Mouse (Mus musculus) adrenal gland, postnatal 4 days (tissue): Measurements from ENCODE around the gene Slc23a2. TPM values are rescaled to one million over a fixed set of nuclear protein-coding genes. Genes with fewer than 3 reads are reported as not detected.
A peak's percentile ranks its signal among the peaks of the same experiment; 100 is the strongest.

Experiments
- DNase-seq, 2 experiments: peaks; one replicate each; pipeline ENCODE4 v3.0.0; 2021 to 2022; ENCODE audit warnings: low spot score in 2 of 2, mixed read lengths in 2 of 2
- long read RNA-seq, 2 experiments: library from polyadenylated mRNA; stranded (forward); transcript quantifications; one replicate each; pipeline ENCODE4 v2.0.0; 2021
- total RNA-seq, 2 experiments: library from RNA; stranded (reverse); gene quantifications; 2 replicates each; pipeline ENCODE4 v1.2.3; 2021

Gene Slc23a2
- 10 to 100 TPM; 60.4 to 67.4 TPM for total RNA-seq
- long read RNA-seq, experiment 1, partial matches to known transcripts: 5 of 5 reads
- long read RNA-seq, experiment 1, other reads (novel, unspliced or antisense): 0 of 5 reads
- long read RNA-seq, experiment 2, partial matches to known transcripts: 2 of 15 reads
- long read RNA-seq, experiment 2, other reads (novel, unspliced or antisense): 13 of 15 reads

GRCm38 (mm10) chr2:132144971-132145691 is at the start of gene Slc23a2:
Gene Slc23a2 (minus strand): TSS chr2:132145108.
- DNase-seq: peak in 1 of 2 experiments; percentile 11

- no peak for DNase-seq
Observed at GRCm38 (mm10) chr2:132190602-132191161, 45.8 kb upstream of the Slc23a2 start.

DNA sequence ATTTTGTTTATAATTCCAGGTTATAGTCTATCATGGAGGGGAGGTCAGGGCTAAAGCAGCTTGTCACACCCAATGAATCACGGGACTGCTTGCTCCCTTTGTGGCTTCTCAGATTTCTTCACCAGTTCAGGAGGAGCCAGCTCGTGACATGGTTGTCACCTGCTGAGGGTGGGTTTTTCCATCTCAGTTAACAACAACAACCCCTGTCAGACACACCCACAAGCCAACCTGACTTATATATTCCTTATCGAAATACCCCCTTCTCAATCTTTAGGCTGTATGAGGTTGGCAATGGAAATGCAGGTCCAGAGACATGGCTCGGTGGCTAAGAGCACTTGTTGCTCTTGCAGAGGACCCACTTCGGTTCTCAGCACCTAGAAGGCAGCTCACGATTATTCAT is 39.0 kb upstream of the Slc23a2 start:
- DNase-seq: no peak

GRCm38 (mm10) chr2:132180463-132181205 is 35.7 kb upstream of the Slc23a2 start:
- no peak for DNase-seq

DNA sequence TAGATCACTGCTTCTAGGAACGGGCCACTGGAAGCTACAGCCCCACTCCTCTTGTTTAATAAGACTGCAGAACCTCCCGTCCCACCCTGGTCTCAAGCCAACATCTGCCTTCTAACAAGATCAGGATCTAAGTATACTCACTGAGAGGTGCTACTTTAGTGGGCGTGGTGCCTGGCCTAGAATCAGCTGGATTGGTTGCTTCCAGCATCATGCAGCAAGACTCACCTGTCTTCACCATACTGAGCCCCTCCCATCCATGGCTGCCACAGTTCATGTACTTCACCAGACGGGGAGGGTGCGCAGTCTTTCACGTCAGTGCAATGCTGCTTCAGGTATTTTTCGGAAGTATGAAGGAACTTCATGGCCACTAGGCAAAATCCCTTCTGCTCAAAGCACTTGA is 34.5 kb upstream of the Slc23a2 start:
- no peak for DNase-seq

GRCm38 (mm10) chr2:132177406-132177805 is 32.5 kb upstream of the Slc23a2 start:
- no peak for DNase-seq

- DNase-seq: no peak
Observed at GRCm38 (mm10) chr2:132176289-132176848, 31.5 kb upstream of the Slc23a2 start.

DNA sequence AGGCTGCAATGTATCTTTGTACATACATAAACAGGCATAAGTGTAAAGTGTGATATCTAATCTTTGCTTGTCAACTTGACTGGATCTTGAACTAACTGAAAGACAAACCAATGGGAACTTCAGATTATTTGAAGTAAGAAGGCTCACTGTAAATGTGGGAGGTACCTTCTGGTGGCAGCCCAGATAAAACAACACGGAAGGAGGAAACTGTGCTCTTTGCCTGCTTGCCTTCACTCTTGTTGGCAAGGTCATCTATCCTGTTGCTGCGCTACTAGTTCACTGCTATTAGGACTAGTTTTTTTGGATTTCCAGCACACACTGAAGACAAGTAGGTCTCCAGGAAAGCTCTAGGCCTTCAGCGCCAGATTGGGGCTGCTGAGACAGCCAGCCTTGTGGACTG is 29.1 kb upstream of the Slc23a2 start:
- no peak for DNase-seq

DNA sequence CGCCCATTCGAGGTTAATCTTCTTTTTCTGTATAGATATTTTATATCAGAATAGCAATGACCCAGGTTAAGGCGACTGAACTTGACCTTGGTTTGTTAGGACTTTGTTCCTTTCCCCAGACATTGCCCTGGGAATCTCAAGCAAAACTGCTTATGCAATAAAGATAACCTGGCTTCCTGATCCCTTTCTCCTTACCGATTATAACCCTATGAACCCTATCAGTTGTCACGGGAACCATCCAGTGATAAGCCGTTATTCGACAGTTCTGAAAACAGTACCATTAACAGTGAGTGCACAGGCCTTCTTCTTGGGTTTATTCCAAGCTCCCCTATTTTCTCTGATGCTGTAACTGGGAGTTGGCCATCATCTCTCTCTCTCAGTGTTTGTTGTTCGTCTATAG is 27.0 kb upstream of the Slc23a2 start:
- no peak for DNase-seq

DNA sequence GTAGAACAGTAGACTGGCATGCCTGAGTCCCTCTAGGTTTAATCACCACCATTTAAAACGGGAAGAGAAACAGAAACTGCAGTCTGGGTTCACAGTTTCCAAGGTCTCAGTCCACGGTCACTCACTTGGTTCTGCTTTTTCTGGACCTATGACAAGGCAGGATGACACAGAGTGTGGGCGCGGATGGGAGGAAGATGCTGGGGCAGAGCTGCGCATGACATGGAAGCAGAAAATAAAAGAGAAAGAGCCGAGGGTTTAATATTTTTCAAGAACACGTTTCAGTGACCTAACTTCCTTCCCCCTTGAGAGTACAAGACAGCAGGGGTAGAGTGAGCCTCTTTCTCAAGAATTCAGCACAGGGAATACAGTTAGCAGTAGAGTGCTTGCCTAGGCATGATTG is 24.2 kb upstream of the Slc23a2 start:
- DNase-seq: no peak

GRCm38 (mm10) chr2:132163626-132164025 is 18.7 kb upstream of the Slc23a2 start:
- no peak for DNase-seq

DNA sequence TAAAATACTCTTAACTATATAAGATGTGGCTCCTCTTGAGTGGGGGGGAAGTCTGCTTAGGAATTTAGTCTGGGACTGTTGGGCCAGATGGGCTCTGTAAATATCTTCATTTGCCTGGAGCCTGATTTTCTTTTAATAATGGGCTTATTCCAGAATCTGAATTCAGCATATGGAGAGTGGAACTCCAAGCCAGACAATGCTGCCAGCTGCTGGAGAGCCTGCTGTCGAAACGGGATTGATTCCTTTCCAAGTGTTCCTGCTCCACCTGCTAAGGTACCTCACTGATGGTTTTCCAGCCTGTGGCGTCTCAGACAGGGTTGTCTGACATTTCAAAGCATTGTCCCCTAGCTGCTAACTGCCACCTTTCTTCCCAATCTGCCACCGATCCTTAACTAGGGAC is 12.6 kb upstream of the Slc23a2 start:
- DNase-seq: no peak

DNA sequence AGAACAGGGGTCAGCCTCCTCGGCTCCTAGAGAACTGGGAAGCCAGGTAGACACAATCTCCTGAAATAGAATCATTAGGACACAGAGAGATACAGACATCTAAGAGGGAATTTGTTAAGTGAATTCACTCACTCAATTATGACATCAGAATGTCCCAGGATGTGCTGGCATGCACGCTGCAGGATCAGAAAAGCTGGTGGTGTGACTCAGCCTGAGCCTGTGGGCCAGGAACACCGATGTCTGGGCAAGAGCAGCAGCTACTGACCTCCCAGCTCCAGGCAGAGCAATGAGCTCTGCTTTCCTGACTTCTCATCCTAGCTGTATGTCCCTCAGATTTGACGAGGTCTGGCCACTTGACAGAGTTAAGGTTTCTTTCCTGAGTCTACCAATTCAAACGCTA is 7.8 kb upstream of the Slc23a2 start:
- DNase-seq: no peak

DNA sequence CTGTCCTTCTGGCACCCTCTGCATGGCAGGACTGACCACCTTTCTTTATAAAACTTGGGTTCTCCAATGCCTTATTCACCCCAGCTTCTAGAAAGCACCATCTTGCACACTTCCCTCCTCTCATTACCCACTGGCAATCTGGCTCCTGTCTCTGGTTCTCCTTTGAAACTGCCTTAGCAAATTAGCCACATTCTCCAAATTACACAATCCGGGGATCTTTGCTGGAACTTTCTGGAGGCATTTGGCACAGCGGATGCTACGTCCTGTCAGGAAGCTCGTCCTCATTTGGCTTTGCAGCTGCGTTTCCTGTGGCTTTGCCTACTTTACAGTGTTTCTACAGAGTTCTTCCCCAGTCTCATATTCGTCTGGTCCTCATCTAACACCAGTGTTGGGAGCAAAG is 6.7 kb upstream of the Slc23a2 start:
- no peak for DNase-seq

DNA sequence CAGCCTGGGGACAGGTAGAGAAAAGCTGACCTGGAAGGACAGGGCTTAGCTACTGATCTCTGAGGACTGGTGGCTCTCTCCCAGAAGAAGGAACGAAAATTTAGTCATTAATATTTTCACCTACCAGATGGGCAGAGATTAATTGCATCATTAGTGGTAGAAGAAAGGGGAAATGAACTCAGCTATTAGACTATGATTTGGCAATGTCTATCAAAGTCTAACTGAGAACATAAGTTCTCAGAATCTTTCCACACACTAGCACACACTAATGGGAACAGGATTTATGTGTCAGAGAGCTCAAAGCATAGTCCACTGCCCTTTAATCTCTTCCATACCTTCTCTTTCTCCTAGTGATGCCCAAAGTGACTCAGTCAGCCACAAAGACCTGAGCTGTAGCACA is 6.0 kb upstream of the Slc23a2 start:
- DNase-seq: no peak

DNA sequence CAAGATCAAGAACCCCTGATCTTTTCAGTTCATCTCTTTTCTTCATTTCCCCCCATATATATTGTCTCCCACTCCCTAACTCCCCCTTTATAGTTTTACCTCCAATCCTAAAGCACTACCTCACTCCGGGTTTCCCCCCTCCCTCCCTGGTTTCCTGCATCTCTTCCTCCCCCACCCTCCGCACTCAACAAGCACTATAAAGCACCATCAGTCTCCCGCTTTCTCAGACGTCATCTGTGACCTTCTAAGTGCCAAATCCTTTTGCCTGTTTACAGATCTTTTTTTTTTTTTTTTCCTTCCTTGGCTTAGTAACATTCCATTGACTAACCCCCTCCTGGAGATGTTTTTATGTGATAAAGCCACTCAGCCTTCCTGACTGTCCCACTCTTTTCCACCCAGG is 1.6 kb upstream of the Slc23a2 start:
- DNase-seq: no peak

DNA sequence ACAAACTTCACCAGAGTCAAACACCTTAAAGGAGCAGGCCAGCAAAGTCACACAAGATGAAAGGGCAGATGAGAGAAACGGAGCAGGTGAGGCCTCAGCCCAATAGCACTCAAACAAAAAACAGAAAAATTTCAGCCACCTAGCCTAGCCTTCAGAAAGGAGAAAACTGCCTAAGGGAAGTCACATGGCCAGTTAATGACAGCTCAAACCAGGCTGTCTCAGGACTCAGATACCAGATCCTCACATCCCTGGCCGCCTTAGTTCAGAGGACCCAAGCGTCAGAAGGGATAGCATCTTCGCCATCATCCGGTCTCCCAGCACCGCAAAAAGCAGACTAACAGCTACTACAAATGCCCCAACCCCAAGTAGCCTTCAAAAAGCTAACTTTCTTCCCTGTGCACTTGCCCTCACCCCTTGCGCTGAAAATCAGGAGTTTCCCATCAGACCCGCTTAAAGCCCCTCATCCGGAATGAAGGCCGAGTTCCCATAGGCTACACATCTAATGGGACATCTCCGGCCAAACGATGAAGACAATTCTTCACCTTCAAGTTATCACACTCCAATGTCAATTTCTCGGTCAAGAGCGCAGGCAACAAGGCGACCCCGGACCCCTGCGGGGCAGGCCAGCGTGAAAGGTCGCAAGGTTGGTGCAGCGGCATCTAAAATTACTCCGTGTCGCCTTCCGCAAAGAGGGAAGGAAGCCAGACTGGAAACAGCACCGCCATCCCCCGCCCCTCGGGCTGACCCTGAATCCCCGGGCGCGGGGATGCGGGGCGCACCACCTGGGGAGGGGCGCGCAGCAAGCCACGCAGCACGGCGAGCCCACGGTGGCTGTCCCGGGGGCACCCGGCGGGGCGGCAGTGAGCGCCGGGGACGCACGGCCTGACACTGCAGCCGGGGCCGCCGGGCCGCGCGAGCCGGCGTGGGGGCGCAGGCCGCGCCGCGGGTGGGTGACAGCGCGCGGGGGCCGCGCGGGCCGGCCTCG is 673 bp downstream of the Slc23a2 start:
- DNase-seq: no peak

GRCm38 (mm10) chr2:132142606-132143005 is 2.3 kb downstream of the Slc23a2 start:
- DNase-seq: no peak

GRCm38 (mm10) chr2:132140536-132140935 is 4.4 kb downstream of the Slc23a2 start:
- no peak for DNase-seq

DNA sequence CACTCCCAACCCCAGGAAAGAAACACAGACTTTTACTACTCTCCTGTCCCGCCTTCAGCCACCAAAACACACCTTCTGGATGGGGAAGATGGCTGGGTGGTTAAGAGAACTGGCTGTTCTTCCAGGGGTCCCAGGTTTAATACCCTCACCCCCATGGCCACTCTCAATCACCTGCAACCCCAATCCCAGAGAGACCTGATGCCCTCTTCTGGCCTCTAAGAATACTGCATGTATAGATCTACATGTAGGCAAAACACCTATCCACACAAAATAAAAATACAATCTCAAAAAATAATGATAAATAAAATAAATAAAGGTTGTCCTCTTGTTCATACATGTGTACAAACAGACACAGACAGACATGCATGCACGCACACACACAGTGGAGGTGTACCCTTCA is 5.8 kb downstream of the Slc23a2 start:
- no peak for DNase-seq
